Mouse (Mus musculus): ENCODE results near the gene Gtf3c2.

DNA sequence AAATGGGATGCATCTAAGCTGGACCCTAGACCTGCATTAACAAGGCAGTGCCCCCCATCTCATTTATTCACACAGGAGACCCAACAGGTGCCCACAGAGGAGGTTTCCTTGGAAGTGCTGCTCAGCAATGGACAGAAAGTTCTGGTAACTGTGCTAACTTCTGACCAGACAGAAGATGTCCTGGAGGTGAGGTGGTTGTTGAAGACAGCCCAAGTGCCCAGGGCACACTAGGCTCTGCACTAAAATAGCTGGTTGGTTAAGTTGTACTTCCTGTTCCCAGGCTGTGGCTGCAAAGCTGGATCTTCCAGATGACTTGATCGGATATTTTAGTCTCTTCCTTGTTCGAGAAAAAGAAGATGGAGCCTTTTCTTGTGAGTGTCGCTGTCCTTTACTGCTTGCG is 15.7 kb upstream of the Gtf3c2 start:
- TF ChIP-seq POLR2A (IDR thresholded peaks at IDR 0.05; ENCODE audit: low read depth, low read length) (no peak), CTCF (IDR thresholded peaks at IDR 0.05; ENCODE audit: borderline replicate concordance, insufficient read depth, low read length) (no peak)

Measured in embryonic fibroblast, embryonic 13.5 days (primary cell).